Mouse (Mus musculus) lung, postnatal 10 days (tissue): Measurements from ENCODE around the gene Iqcf3.
"Not testable (repeated sequence)": the region's sequence is repeated elsewhere in the genome, so short reads cannot be mapped to it uniquely, and the experiment has no call there.

Experiments
- DNase-seq: peaks from one replicate; pipeline ENCODE4 v3.0.0; 2021

The Iqcf3 gene

GRCm38 (mm10) chr9:106504246-106504645, 57.2 kb downstream of the Iqcf3 start:
- no peak for DNase-seq

- DNase-seq: no peak
These were observed 59.6 kb downstream of the Iqcf3 start for GRCm38 (mm10) chr9:106501846-106502245.

GRCm38 (mm10) chr9:106499667-106500066, 61.8 kb downstream of the Iqcf3 start, which contains the start of gene Iqcf1:
TSS of gene Iqcf1 (plus strand) at chr9:106499967.
- DNase-seq: no peak

- DNase-seq: not testable (repeated sequence)
These were observed 73.8 kb downstream of the Iqcf3 start for GRCm38 (mm10) chr9:106487602-106488001.

- DNase-seq: no peak
These were observed 76.4 kb downstream of the Iqcf3 start for GRCm38 (mm10) chr9:106485076-106485475.

GRCm38 (mm10) chr9:106483606-106484005, 77.8 kb downstream of the Iqcf3 start:
- DNase-seq: no peak

GRCm38 (mm10) chr9:106483136-106483535, 78.3 kb downstream of the Iqcf3 start:
- no peak for DNase-seq

- DNase-seq: no peak
These were observed 78.8 kb downstream of the Iqcf3 start for GRCm38 (mm10) chr9:106482578-106483115.

GRCm38 (mm10) chr9:106481676-106482075, 79.8 kb downstream of the Iqcf3 start:
- DNase-seq: no peak

- DNase-seq: no peak
These were observed 80.4 kb downstream of the Iqcf3 start for GRCm38 (mm10) chr9:106481075-106481474.

- DNase-seq: no peak
These were observed 80.9 kb downstream of the Iqcf3 start for GRCm38 (mm10) chr9:106480541-106480940.

- peak; percentile 1 for DNase-seq
These were observed 83.3 kb downstream of the Iqcf3 start for GRCm38 (mm10) chr9:106478101-106478500.

GRCm38 (mm10) chr9:106477649-106478048, 83.8 kb downstream of the Iqcf3 start:
- DNase-seq: peak; percentile 3

- DNase-seq: peak; percentile 99
These were observed 84.4 kb downstream of the Iqcf3 start, which contains the start of gene Parp3 for GRCm38 (mm10) chr9:106476924-106477484. TSS of gene Parp3 (minus strand) at chr9:106476949.

- peak; percentile 81 for DNase-seq
These were observed 85.2 kb downstream of the Iqcf3 start for GRCm38 (mm10) chr9:106476002-106476923.

- peak; percentile 16 for DNase-seq
These were observed 85.8 kb downstream of the Iqcf3 start, which contains the start of gene Rrp9 for GRCm38 (mm10) chr9:106475663-106476001. TSS of gene Rrp9 (plus strand) at chr9:106475963.

- DNase-seq: peak; percentile 83
These were observed 86.4 kb downstream of the Iqcf3 start for GRCm38 (mm10) chr9:106475046-106475445.

- DNase-seq: peak; percentile 90
These were observed 87.0 kb downstream of the Iqcf3 start for GRCm38 (mm10) chr9:106474456-106474855.

GRCm38 (mm10) chr9:106473753-106474105, 87.7 kb downstream of the Iqcf3 start:
- no peak for DNase-seq

GRCm38 (mm10) chr9:106473081-106473752, 88.2 kb downstream of the Iqcf3 start:
- no peak for DNase-seq

- peak; percentile 47 for DNase-seq
These were observed 89.1 kb downstream of the Iqcf3 start for GRCm38 (mm10) chr9:106472321-106472720.

GRCm38 (mm10) chr9:106471892-106472291, 89.5 kb downstream of the Iqcf3 start:
- peak; percentile 92 for DNase-seq
